Mouse (Mus musculus): ENCODE data around the gene Sema5a.

Sema5a gene

DNA sequence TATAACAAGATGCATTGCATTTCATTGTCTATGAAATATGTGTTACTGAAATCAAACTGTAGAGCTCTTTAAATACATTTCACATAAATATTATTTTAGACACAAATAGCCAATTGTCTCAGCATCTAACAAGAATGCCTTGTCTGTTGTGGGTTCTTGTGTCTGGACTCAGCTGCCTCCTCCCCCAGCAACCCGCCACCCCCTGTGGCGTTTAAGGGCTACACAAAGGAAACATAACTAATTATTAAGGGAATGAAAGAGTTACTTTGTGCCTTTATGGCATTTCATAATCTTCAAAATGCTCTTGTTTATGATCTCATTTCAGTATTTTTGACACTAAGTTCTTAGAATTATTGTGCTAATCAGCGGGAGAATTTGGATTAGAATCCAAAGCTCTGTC lies 298.6 kb downstream of the Sema5a start:
- no peak for DNase-seq (ENCODE audit: low spot score in 2 of 2)

DNA sequence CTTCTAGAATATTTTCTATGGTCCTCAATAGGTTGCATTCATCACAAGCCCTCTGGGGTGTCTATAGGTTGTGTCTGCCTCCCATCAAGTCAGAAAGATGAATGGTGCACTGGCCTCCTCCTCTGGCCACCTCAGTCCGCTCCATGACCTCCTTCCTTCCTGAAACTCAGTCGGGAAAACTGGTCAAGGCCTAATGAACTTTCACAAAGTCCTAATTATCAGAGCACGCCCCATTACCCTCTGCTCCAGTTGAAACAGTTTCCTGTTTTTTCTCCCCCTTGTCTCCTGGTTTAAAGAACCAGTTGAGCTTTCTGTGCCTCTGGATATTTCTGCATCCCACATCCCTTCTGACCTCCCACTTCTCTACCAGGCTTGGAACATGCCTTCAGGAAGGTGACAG lies 300.8 kb downstream of the Sema5a start:
- DNase-seq (ENCODE audit: low spot score in 2 of 2), result no peak

DNA sequence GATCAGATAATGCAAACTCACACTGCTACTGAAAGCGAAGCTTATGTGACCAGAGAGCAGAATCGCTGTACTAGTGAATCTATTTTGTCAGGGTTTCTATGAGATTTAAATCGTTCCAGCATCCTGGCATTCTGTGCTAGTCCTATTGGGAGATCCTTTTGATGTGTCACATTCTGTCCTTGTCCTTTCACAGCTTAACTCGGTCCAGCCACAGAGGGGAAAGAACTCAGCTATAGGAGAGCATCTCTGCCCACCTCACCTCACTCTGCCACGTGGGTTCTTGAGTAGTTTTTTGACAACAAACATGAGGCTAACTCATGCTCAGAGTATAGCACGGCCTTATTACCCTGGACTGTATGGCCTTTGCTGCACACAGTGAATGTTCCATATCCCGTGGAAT lies 302.1 kb downstream of the Sema5a start:
- DNase-seq (ENCODE audit: low spot score in 2 of 2), result no peak

DNA sequence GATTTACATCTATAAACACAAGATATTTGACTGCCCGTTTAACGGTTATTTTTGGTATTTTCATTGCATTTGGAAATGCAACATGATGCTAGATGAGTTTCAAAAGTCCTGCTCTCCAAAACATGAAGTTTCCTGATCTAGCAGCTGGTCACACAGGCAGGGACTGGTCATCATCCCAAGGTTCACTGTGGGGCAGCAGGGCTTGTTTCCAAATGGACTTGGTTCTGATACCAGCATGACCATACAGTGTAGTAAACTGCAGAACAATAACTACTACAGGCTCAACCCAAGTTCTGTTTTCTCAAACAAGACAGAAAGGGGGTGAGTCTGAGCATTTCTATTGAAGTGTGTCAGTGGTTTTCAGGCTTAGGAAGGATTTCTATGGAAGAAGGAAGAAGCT lies 314.3 kb downstream of the Sema5a start:
- DNase-seq (ENCODE audit: low spot score in 2 of 2), result no peak

DNA sequence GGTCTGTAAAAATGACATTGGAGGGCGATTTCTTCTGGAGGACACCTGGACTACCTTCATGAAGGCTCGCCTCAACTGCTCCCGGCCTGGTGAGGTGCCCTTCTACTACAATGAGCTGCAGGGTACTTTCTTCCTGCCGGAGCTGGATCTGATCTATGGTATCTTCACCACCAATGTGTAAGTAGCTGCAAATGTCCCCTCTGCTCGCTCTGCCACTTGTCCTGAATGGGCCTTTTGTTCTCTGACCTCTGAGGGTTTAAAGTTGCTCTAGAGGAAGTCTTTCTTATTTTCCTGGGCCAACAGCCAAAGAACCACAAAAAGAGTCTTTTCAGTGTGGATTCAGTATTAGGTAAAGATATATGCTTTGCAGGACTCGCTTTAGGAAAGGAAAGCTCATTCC lies 318.0 kb downstream of the Sema5a start:
- DNase-seq (ENCODE audit: low spot score in 2 of 2), result no peak

DNA sequence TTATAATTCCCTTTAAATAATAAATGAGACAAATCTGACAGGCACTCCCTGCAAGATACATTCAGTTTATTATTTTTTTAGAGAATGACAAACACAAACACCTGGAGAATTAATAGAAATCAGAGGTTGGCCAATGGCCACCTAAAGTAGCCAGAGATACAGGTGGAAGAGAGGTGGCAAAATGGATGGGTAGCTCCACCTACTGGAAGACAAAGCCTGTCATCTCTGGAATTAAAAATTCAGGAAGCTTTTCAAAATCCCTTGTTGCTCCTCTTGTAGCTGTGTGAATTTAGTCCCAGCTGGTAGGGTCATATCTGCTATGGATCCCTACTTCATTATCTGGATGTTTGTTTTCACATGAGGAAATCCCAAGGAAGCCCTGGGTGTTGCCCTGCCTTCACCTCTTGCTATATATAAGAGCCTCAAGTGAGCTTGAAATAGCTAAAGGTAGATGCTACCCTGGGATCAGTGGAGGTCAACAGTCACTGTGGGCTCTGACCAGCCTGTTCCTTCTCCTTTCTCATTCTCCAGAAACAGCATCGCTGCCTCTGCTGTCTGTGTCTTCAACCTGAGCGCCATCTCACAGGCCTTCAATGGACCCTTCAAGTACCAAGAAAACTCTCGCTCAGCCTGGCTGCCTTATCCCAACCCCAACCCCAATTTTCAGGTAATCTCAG lies 323.7 kb downstream of the Sema5a start:
- DNase-seq (ENCODE audit: low spot score in 2 of 2), result no peak

DNA sequence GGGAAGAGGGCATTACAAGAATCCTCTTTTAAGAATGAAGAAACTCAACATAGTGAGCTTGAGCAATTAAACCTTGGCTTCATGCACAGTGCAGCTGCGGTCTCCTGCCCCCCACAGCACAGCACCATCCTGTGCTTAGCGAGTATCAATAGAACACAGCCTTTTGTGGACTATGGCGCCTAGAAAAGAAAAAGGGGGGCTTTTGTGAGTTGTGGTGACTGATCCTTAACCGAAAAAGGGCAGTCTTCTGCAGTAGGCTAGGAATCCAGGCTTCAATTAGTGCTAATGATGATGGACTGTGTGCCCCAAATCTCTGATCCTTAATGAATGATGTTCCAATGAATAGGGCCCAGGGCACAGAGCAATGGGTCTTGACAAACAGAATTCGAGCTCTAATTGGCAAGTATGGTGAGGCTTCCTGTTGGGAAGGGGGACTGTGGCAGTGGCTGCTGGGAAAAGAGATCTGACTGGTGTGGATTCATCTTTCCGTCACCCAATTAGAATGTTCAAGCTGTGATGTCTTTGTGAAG lies 324.3 kb downstream of the Sema5a start:
- no peak for DNase-seq (ENCODE audit: low spot score in 2 of 2)

DNA sequence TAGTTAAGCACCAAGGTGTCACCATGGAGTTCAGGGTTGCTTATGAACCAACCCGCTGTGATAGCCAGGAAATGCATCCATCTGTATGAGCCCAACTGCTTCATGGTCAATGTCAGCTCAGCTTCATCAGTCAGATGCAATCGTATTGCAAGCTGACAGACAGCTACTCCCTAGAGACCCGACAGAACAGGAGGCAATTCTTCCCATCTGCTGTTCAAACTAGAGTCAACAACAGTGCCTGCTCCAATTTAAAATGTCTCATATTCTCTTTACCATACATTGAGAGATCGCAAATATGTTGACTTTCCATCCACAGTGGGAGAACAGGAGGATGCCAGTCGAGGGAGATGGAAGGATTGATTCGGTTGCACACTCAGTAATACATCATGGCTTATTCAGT lies 329.7 kb downstream of the Sema5a start:
- DNase-seq (ENCODE audit: low spot score in 2 of 2), result no peak

DNA sequence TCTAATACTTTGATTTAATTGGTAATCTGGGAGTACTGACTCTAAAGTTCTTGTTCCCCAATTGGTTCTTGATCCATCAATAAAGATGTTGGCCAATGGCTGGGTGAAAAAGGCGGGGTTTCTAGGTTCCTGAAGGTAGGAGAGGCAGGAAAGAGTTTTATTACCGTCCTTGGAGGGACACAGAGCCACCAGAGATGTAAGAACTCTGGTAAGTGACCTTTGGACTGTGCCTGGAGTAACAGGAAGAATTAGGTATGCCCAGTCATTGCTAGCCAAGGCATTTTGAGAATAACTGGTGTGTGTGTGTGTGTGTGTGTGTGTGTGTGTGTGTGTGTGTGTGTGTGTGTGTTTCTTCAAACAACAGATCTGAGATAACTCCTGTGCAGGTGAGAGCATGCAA lies 330.6 kb downstream of the Sema5a start:
- DNase-seq (ENCODE audit: low spot score in 2 of 2), result no peak

DNA sequence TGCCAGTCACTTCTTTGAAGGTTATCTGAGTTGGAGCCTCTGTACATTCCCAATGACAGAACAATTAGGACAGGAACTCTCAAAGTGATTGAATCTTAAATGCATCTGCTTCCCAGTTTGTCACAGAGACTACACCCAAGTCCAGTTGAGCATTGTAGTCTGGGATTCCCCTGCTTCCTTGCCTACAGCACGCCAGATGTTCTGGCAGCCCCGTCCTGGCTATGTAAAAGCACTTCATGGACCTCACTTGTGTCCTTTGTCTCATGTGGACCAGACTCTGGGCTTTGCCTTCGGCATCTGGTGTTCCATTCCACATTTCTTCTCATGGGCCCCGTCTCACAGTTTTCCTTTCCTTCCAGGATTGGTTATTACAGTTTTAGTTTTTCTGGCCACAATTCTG lies 334.7 kb downstream of the Sema5a start:
- DNase-seq (ENCODE audit: low spot score in 2 of 2), result no peak

DNA sequence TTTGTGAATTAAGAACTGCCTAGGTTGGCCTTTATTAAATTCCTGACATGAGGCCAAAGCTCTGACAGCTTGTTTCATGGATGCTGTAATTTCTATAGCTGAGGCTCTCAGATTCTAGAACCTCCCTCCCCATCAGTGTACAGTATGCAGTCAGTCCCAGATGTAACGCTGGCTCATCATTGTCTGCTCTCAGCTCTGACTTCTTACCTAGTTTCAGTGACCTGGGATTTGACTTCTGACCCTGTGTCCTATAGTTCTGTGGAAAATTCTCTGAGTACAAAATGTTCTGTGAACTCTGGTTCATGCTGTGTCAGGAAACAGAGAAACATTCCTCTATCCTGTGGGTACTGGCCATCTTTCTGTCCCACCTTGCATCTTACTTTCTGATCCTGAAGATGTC lies 346.0 kb downstream of the Sema5a start:
- no peak for DNase-seq (ENCODE audit: low spot score in 2 of 2)

DNA sequence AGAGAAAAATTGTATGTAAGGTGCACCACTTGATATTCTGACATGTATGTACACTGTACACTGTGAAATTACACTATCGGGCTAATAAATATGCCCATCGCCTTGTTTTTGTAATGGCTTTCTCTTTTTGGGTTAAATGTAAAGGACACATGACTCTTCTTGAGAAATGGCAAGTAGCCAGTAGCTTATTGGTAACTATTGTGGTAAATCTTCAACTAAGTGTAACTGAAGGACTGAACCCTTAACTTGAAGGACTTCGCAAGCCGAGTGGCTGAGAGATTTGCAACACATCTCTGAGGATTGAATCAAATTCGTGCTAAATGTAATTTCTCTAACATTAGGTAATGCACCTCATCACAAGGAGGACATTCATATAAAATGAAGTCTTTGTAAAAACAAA lies 349.1 kb downstream of the Sema5a start:
- no peak for DNase-seq (ENCODE audit: low spot score in 2 of 2)

DNA sequence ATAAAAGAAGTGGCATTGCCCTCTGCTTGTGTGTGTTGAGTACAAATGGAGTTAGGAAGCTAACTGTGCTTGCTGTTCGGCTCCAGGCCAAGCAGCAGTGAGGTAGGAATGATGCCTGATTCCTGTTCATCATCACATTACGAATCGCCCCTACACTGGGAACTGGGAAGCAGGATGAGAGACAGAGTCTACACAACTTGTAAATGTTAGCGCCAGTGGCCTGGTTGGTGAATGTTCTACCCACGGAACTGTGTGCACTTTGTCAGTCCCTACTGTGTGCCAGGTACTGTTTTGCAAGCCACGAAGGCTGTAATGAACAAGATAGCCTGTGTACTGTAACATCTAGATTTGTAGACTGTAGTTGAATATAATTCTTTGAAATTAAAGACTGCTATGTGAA lies 352.0 kb downstream of the Sema5a start:
- no peak for DNase-seq (ENCODE audit: low spot score in 2 of 2)

DNA sequence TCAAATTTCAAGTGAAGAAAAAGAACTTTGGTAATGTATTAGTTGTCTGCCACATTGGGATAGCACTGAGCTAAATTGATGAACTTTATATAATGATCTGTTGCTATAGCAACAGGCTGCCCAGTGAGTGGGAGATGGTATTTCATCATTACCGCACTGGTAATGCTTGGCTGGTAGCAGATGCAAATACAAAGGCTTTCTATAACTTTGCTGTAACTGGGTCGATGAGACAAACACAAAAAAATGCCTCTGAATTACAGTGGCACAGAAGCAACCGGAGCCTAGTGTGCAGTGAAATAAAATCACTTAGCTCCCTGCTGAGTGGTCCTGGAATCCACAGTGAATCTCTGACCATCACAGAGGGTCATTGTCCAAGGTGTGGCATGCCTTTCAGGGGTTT lies 352.6 kb downstream of the Sema5a start:
- no peak for DNase-seq (ENCODE audit: low spot score in 2 of 2)

DNA sequence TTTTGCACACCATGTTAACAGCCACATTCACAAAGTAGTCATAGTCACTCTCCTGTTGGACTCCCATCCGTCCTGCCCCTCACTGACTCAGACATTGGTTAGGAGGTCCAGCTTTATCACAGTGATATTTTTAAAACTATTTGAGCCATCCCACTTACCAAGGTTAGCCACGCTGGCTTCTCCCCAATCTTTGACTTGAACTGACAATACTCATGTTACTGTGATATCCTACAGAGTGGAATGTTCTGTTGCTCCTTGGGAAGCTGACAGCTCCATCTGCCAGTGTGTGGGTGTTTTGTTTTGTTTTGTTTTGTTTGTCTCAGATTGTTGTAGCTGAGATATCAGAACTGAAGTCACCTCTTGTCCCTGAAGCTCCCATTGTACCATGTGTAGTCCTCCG lies 362.6 kb downstream of the Sema5a start:
- DNase-seq (ENCODE audit: low spot score in 2 of 2), result no peak

DNA sequence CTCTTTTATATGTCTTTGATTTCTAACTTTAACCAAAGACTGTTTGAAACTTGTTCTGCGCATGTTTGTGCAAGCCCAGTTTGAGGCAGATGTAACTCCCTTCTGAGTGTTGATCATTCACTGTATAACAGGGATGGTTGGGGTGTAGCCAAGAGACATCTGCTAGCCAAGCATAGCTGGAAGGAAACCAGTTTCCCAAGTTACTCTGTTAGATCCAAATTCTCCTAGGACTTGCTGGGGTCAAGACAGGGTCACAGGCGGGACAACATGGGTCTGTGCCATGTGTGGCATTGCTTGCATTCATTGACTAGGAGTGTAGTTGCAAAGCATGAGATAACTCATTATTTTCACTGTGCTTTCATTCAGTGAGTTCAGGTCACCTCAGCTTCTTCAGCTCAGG lies 366.2 kb downstream of the Sema5a start:
- no peak for DNase-seq (ENCODE audit: low spot score in 2 of 2)

DNA sequence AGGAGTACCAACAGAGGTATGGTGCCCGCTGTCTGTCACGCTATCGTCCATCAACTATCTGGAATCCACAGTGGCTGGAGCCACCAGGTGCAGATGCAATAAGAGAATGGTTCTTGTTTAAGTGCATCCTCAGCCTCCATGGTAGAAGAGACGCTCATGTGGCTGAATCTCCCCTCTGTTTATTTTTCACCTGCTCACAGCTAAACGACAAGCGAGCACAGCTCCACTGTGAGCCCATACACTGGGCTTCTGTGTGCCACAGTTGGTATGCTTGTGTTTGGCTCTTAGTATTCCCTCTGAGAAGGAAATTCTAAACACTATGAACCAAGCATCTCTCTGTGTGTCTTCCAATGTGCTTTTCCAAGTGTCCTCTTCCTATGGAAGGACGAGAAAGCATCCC lies 366.6 kb downstream of the Sema5a start:
- no peak for DNase-seq (ENCODE audit: low spot score in 2 of 2)

DNA sequence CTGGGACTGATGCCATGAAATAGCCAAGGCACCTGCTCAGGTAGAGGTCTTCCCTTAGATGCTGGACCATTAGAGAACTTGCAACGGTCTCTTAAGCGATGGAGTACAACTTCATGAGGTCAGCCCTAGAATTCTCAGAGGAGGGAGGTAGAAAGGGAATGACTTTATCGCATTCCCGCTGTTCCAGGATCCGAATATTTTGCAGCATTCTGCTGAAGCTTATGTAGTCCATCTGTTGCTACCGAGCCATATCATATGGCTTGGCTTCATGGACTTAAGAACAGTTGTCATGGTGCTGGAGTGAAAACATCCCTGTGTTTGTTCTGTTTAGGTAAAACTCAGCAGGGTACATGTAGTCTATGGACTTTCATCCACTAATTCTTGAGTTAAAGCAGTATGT lies 369.1 kb downstream of the Sema5a start:
- DNase-seq (ENCODE audit: low spot score in 2 of 2), result no peak

DNA sequence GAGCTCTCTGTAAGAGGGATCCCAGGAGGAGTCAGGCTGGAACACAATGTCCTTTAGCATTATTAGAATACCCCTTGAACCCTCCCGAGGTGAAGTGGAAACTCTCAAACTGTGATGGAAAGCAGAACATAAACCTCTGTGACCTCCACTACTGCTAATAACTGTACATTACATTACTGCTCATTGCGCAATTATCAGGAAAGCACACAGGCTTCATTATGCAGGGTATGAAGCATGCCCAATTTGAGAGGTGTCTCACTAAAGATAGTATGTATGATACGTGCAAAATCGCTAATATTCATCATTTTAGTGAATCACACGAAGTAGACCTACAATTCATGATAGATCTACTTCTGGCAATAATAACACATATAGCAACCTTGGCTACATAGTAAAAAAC lies 371.2 kb downstream of the Sema5a start:
- no peak for DNase-seq (ENCODE audit: low spot score in 2 of 2)

DNA sequence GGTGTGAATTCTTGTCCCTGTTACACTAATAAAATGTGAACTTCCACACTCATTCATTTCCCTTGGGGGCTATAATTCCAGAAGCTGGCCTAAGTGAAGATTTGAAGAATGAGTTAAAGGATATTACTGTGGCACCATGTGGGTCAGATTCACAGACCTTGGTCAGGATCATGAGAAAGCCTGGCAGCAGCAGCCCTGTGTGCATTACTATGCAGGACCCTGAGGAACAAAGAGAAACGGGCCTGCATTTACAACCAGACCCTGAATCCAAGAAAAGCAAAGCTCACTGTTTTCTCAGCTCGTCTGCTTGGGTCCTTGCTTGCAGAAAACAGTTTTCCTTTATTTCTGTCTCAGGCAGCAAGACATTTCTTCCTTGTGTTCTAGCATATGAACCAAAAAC lies 374.6 kb downstream of the Sema5a start:
- no peak for DNase-seq (ENCODE audit: low spot score in 2 of 2)

DNA sequence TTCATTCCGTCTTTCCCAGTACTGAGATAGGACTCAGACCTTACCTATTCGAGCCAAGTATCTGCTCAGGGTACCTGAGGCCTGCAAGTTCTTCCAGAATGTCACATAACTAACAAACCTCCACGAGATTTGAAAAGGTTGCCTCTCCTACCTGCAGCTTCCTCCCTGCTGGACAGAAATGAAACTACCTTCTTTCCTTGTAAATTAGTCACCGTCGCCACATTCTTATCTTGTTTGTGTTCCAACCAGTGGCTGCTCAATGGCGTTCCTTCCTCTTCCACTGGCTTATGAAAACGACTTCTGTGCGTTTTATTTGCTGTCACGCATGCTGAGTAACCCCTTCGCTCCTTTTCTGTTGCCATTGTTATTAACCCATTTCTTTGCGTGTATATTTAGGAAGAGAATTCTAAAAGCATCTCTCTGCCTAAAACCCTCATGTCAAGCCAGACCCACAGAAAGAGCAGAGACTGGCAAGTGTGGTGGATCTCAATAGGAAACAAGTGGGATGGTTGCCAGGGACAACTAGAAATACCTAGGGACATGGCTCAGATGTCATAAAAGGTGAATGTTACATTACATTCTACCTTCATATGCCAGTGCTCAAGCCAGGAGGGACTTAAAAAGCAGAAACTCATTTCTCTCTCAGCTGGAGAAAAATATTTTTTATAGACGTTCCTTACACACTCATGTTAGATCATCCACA lies 378.6 kb downstream of the Sema5a start:
- no peak for DNase-seq (ENCODE audit: low spot score in 2 of 2)

DNA sequence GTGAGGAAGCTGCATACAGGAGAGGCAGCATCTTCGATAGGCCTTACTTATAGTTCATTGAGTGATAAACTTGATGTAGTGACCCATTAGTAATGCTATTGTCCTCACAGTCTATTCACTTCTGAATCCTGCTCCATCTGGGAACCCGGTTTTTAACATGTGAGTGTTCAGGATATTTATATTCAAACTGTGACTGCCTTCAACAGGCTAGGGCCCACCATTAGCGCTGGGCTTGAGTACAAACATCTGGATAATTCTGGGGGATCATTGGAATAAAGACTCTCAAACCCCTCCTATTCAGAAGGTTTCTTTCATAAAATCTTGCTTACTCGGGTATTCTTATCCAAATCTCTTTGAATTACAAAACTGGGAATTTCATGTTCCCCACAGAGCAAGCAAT lies 379.5 kb downstream of the Sema5a start:
- DNase-seq (ENCODE audit: low spot score in 2 of 2), result no peak

DNA sequence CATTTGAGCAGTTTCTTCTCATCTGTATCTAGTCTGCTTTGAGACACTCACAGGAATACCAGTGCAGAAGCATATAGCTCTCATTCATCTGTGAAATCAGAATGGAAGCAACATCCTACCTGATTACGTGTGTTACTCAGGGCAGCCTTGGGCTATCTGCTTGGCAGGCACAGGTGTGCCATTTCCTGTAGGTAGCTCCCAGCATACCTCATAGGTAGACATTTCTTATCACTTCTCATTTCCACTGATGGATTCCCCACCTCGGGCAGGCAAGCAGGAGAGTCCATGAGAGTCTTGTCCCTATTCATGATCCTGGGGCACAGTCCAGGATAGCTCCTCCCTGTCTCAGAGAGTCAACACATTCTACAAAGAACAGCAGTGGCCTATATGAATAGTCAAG lies 381.4 kb downstream of the Sema5a start:
- DNase-seq (ENCODE audit: low spot score in 2 of 2), result no peak

DNA sequence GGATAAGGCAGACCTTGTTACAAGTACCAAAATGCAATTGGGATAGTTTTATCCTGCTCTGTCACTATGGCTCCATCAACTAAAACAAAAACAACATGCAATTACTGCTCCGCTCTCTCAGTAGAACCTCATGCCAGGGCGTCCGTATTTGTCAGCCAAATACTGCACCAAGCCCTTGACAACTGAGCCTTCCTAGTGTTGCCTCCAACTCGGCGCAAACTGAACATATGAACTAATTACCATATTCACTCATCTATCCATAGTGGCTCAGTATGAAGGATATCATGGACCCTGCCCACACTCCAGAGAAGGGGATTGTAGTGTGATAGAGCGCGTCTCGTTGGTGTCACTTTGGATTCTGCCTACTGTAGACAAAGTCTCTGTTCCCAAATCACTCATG lies 389.1 kb downstream of the Sema5a start:
- DNase-seq (ENCODE audit: low spot score in 2 of 2), result no peak
